Mouse (Mus musculus) thymus, adult 2 months (tissue): Measurements from ENCODE around the gene Zfp213.

Source experiments
- CTCF ChIP-seq: fragments of 200-500 bp; IDR thresholded peaks from 2 replicates; pipeline ENCODE4 v1.5.1; 2012; ENCODE audit warnings: mild to moderate bottlenecking, control low read depth, low read length, moderate library complexity, borderline replicate concordance; ENCODE audit not compliant: control insufficient read depth, poor library complexity, insufficient read depth; ENCODE audit errors: extremely low read depth
- POLR2A ChIP-seq: fragments of 200-500 bp; IDR thresholded peaks from 2 replicates; pipeline ENCODE4 v1.6.1; 2012; ENCODE audit warnings: mild to moderate bottlenecking, low read length, control low read depth, moderate library complexity; ENCODE audit not compliant: control insufficient read depth, poor library complexity, insufficient read depth; ENCODE audit errors: extremely low read depth

DNA sequence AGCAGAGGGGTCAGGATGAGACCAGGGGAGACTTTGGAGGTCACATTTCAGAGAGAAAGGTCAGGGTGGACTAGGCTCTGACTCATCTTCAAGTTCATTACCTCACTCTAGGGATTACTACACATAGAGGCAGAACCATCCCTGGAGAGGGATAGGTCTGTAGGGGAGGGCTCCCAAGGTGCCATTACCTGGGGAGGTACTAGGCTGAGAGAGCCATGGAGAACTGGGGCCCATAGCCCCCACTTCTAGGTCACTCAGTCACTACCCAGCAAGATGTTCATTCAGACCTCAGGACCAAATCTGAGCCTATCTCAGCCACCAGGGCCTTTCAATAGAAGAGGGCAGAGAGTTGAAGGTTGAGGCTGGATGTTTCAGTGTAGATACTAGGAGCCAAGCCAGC lies 9.7 kb downstream of the Zfp213 start:
- TF ChIP-seq CTCF (no peak), POLR2A (no peak)
